Mouse (Mus musculus): ENCODE measurements around the gene Olfr747. TPM values are rescaled to one million over a fixed set of nuclear protein-coding genes. Genes with fewer than 3 reads are reported as not detected.

The Olfr747 gene
- polyA plus RNA-seq, 1 experiment from 2014 or later, result not detected

Other genes with a start within 250 kb of the Olfr747 start
- gene Olfr740, start 247.7 kb downstream of the Olfr747 start, polyA plus RNA-seq (2014; fragmentation: Nextera tagmentation; extraction: Ambion mirVana), result not detected in 2 replicates
- gene Olfr741, start 220.5 kb downstream of the Olfr747 start, polyA plus RNA-seq (2014; fragmentation: Nextera tagmentation; extraction: Ambion mirVana), result not detected in 2 replicates
- not detected in 2 replicates for gene Olfr742, start 189.6 kb downstream of the Olfr747 start, polyA plus RNA-seq (2014; fragmentation: Nextera tagmentation; extraction: Ambion mirVana)
- gene Olfr743, start 171.4 kb downstream of the Olfr747 start, polyA plus RNA-seq (2014; fragmentation: Nextera tagmentation; extraction: Ambion mirVana), result not detected in 2 replicates
- not detected in 2 replicates for gene Olfr744, start 78.3 kb downstream of the Olfr747 start, polyA plus RNA-seq (2014; fragmentation: Nextera tagmentation; extraction: Ambion mirVana)
- not detected in 2 replicates for gene Olfr745, start 53.8 kb downstream of the Olfr747 start, polyA plus RNA-seq (2014; fragmentation: Nextera tagmentation; extraction: Ambion mirVana)
- not detected in 2 replicates for gene Olfr746, start 46.1 kb downstream of the Olfr747 start, polyA plus RNA-seq (2014; fragmentation: Nextera tagmentation; extraction: Ambion mirVana)
- gene Olfr748, start 14.2 kb upstream of the Olfr747 start, polyA plus RNA-seq (2014; fragmentation: Nextera tagmentation; extraction: Ambion mirVana), result not detected in 2 replicates
- gene Olfr749, start 51.9 kb upstream of the Olfr747 start, polyA plus RNA-seq (2014; fragmentation: Nextera tagmentation; extraction: Ambion mirVana), result not detected in 2 replicates
- gene Ttc5, start 92.3 kb upstream of the Olfr747 start, polyA plus RNA-seq (2014; fragmentation: Nextera tagmentation; extraction: Ambion mirVana), result 105 and 106 TPM in 2 replicates
- not detected in 2 replicates for gene Ccnb1ip1, start 114.5 kb upstream of the Olfr747 start, polyA plus RNA-seq (2014; fragmentation: Nextera tagmentation; extraction: Ambion mirVana)
- 63.6 and 66.0 TPM in 2 replicates for gene Parp2, start 114.6 kb upstream of the Olfr747 start, polyA plus RNA-seq (2014; fragmentation: Nextera tagmentation; extraction: Ambion mirVana)
- 5.8 and 6.1 TPM in 2 replicates for gene Tep1, start 177.4 kb upstream of the Olfr747 start, polyA plus RNA-seq (2014; fragmentation: Nextera tagmentation; extraction: Ambion mirVana)
- gene Klhl33, start 204.3 kb upstream of the Olfr747 start, polyA plus RNA-seq (2014; fragmentation: Nextera tagmentation; extraction: Ambion mirVana), result 0.11 TPM in 1 of 2 replicates, not detected in the other
- gene Osgep, start 231.7 kb upstream of the Olfr747 start, polyA plus RNA-seq (2014; fragmentation: Nextera tagmentation; extraction: Ambion mirVana), result 146 and 160 TPM in 2 replicates
- gene Apex1, start 231.8 kb upstream of the Olfr747 start, polyA plus RNA-seq (2014; fragmentation: Nextera tagmentation; extraction: Ambion mirVana), result 344 and 364 TPM in 2 replicates
- gene Pip4p1, start 237.7 kb upstream of the Olfr747 start, polyA plus RNA-seq (2014; fragmentation: Nextera tagmentation; extraction: Ambion mirVana), result 53.8 and 55.6 TPM in 2 replicates
- 62.1 and 63.9 TPM in 2 replicates for gene Pnp, start 237.9 kb upstream of the Olfr747 start, polyA plus RNA-seq (2014; fragmentation: Nextera tagmentation; extraction: Ambion mirVana)

All from hindbrain, embryonic 11.5 days (tissue).